Mouse (Mus musculus): ENCODE results near the gene Htr1d.

- TF ChIP-seq POLR2A (IDR thresholded peaks at IDR 0.05; ENCODE audit: insufficient read depth, low read depth, low read length), result 0 out of 2 replicates have a peak, but pooled peaks have one; percentile 12
- TF ChIP-seq CTCF (IDR thresholded peaks at IDR 0.05; ENCODE audit: insufficient read depth, low read depth, low read length), result no peak
Measured at GRCm38 (mm10) chr4:136462086-136462838, 38.9 kb downstream of the Htr1d start, which contains the start of gene 6030445D17Rik.

Data from olfactory bulb, adult 2 months (tissue).